8 mouse cellular contexts compared by ENCODE assay signal in genomic region chr14:7889834-7890233, GRCm38 (mm10).
DNase-seq lines count a peak whose midpoint lies in the region; ATAC-seq and TF ChIP-seq lines count a peak whose summit lies in the region.

No protein-coding gene starts in this region.

- H3K9me3 ChIP-seq in heart, embryonic 11.5 days (replicated peaks; ENCODE audit: control insufficient read depth, low read length) = no peaks in the 10 kb centered on the region
- H3K9me3 ChIP-seq in forebrain, embryonic 15.5 days = no peaks in the 10 kb centered on the region

- no peak overlapping the region for H3K4me2 ChIP-seq in heart, embryonic 11.5 days
- peak overlapping the region; percentile 16; the same call in 1 of the 2 replicates for H3K4me2 ChIP-seq in forebrain, embryonic 15.5 days (replicated peaks)

- ATAC-seq in heart, embryonic 11.5 days (replicated peaks; ENCODE audit: insufficient number of reproducible peaks, low FRiP score, low TSS enrichment) = no peak
- peak; percentile 39; the same call in 1 of the 2 replicates for ATAC-seq in forebrain, embryonic 15.5 days (replicated peaks)
- peak; percentile 89 for ATAC-seq in megakaryocyte-erythroid progenitor cell, adult 5-6 weeks (replicated peaks; ENCODE audit: low FRiP score, low TSS enrichment, poor library complexity, severe bottlenecking)

- no peak overlapping the region for H3K4me3 ChIP-seq in heart, embryonic 11.5 days (ENCODE audit: low read depth, low read length)
- H3K4me3 ChIP-seq in forebrain, embryonic 15.5 days = no peak overlapping the region
- no peak overlapping the region for H3K4me3 ChIP-seq in gastrocnemius, adult 2 months

- peaks cover 33% of the 10 kb centered on the region for H3K36me3 ChIP-seq in heart, embryonic 11.5 days (ENCODE audit: control insufficient read depth, insufficient read depth, low read length)
- H3K36me3 ChIP-seq in forebrain, embryonic 15.5 days = peaks cover 37% of the 10 kb centered on the region

- DNase-seq in heart, adult 18-20 months = no peak
- peak; percentile 56 for DNase-seq in CD4-positive helper T cell, adult 2 months (ENCODE audit: low read depth, low spot score)
- no peak for DNase-seq in right cerebral cortex, postnatal 36 days (ENCODE audit: low spot score in 2 of 2)
- no peak for DNase-seq in gastrocnemius, adult 2 months
- no peak for DNase-seq in adrenal gland, adult 2 months

- H3K9ac ChIP-seq in heart, embryonic 11.5 days (ENCODE audit: low read depth, low read length) = no peak overlapping the region
- H3K9ac ChIP-seq in forebrain, embryonic 15.5 days (replicated peaks) = peak overlapping the region; percentile 24; the same call in 1 of the 2 replicates

- WGBS in heart, embryonic 11.5 days (ENCODE audit: insufficient replicate concordance) = 85% methylated on average over 9 of the region's 9 CpGs
- 22% methylated on average over 9 of the region's 9 CpGs for WGBS in forebrain, embryonic 15.5 days

- H3K27me3 ChIP-seq in heart, embryonic 11.5 days (ENCODE audit: control insufficient read depth, insufficient read depth, low read length) = no peaks in the 10 kb centered on the region
- no peaks in the 10 kb centered on the region for H3K27me3 ChIP-seq in forebrain, embryonic 15.5 days

- intact Hi-C loops in gastrocnemius, adult 2 months (cut with DNase I) = loop anchor here (5.0 kb wide), 1 partner anchor 38 kb away; no protein-coding TSS in a partner anchor

- 0 out of 2 replicates have a peak overlapping the region, but pooled peaks have one; percentile 22 for H3K27ac ChIP-seq in heart, embryonic 11.5 days (ENCODE audit: low read depth, low read length)
- H3K27ac ChIP-seq in forebrain, embryonic 15.5 days (replicated peaks) = peak overlapping the region; percentile 90
- no peak overlapping the region for H3K27ac ChIP-seq in gastrocnemius, adult 2 months

- no peak for TF ChIP-seq CTCF in gastrocnemius, adult 2 months (IDR thresholded peaks at IDR 0.05)

- no peaks in the 10 kb centered on the region for H3K4me1 ChIP-seq in heart, embryonic 11.5 days (ENCODE audit: control insufficient read depth, insufficient read depth, low read length)
- H3K4me1 ChIP-seq in forebrain, embryonic 15.5 days = peaks cover 30% of the 10 kb centered on the region
